Mouse (Mus musculus) small intestine, adult 2 months (tissue): ENCODE measurements at regions not wholly inside any gene's neighbourhood (a gene's known extent, or its start where the extent isn't known, plus 50 kb on each side); places are given as distances from the start of the nearest gene placed in this dataset.

Experiments used
- H3K27ac ChIP-seq: fragments of 200-500 bp; 2 replicates; pipeline ENCODE4 v1.5.1; 2012; ENCODE audit warnings: low read depth, low read length, control low read depth, inconsistent platforms; ENCODE audit not compliant: insufficient read depth
- H3K27me3 ChIP-seq: fragments of 200-500 bp; 2 replicates; pipeline ENCODE4 v1.6.1; 2012; ENCODE audit warnings: mild to moderate bottlenecking, moderate library complexity, low read length, inconsistent platforms; ENCODE audit not compliant: control insufficient read depth, insufficient read depth
- H3K36me3 ChIP-seq: fragments of 200-500 bp; 2 replicates; pipeline ENCODE4 v1.6.1; 2012; ENCODE audit warnings: mild to moderate bottlenecking, low read length, control low read depth, inconsistent platforms; ENCODE audit not compliant: control insufficient read depth, insufficient read depth
- H3K4me1 ChIP-seq: fragments of 200-500 bp; 2 replicates; pipeline ENCODE4 v1.6.1; 2012; ENCODE audit warnings: low read length, inconsistent platforms, mixed read lengths; ENCODE audit not compliant: control insufficient read depth, insufficient read depth, insufficient read length
- H3K4me3 ChIP-seq: fragments of 200-500 bp; 2 replicates; pipeline ENCODE4 v1.5.1; 2012; ENCODE audit warnings: low read depth, mild to moderate bottlenecking, control low read depth, inconsistent platforms, low read length, moderate library complexity
- CTCF ChIP-seq: fragments of 200-500 bp; IDR thresholded peaks from 2 replicates; pipeline ENCODE4 v1.5.1; 2012; ENCODE audit warnings: low read depth, mild to moderate bottlenecking, control low read depth, inconsistent platforms, low read length, moderate library complexity, mixed read lengths; ENCODE audit not compliant: insufficient replicate concordance, insufficient read length; ENCODE audit errors: extremely low read depth
- POLR2A ChIP-seq: fragments of 200-500 bp; IDR thresholded peaks from 2 replicates; pipeline ENCODE4 v1.6.1; 2012; ENCODE audit warnings: low read depth, mild to moderate bottlenecking, control low read depth, inconsistent platforms, low read length, moderate library complexity
- WGBS: fragments of 180-500 bp; shearing (Covaris S2); methylation state at CpG from one replicate; pipeline ENCODE4 v1.1.7; 2018; 5-methylcytosine and 5-hydroxymethylcytosine counted together

DNA sequence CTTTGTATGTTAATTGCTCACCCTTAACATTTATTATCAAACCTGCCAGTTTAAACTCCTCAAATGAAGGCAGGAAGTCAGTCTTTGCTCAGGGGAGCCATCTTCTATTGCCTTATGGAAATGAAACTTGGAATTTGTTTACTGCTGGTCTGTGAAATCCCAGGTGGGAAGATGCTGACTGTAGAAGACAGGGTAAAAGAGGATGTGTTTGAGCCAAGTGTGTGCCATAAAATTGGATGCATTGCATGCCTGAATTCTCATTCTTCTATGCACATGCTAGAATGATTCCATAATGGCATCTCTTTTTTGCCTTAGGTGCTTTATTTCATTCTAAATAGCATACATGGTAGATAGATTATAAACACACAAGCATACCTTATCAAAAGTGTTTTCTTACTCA, 1249.9 kb upstream of the Lrrc6 start:
- Histone ChIP-seq H3K4me3 (no peak overlapping the region), H3K27me3 (no peaks in the 10 kb centered on the region), H3K4me1 (no peaks in the 10 kb centered on the region), H3K36me3 (no peaks in the 10 kb centered on the region), H3K27ac (no peak overlapping the region)
- TF ChIP-seq CTCF (no peak), POLR2A (no peak)

DNA sequence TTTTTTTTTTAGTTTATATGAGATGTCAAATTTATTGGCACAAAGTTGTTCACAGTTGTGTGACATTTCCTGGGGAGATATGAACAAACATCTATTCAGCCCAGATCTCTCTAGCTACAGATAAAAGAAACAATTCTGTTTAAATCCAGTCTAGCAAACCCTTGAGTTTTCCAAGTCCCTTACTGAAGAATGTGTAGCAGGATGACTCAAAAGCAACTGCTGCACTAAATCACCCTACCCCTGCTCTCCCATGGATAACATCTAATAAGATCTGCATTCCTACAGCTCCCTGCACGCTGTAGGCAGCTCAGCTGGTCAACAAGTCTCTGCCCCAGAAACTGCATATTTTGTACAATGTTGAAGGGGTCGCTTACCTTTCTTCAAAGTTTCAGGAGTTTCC, 1242.6 kb upstream of the Lrrc6 start:
- Histone ChIP-seq H3K27ac (no peak overlapping the region), H3K4me1 (no peaks in the 10 kb centered on the region)
- 71% methylated on average over 2 of the region's 2 CpGs for WGBS

DNA sequence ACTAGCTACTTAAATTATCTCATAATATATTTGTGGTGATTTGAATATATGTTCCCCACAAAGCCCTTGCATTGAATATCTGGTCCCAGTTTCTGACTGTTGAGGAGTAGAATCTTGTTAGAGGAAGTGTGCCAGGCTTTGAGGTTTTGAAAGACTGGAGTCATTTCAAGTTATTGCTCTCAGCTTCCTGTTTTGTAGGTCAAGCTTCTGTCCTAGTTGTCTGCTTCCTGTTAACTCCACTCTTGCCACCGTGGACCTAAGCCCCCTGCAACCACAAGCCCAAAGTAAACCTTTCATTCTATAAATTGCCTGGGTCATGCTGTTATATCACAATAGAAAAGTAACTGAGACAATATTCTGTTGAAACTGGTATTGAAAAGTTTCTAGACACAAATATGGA, 1232.3 kb upstream of the Lrrc6 start:
- TF ChIP-seq CTCF (no peak), POLR2A (no peak)
- no peaks in the 10 kb centered on the region for H3K36me3 ChIP-seq

More for the DNA sequence above, 1242.6 kb upstream of the Lrrc6 start:
- no peak overlapping the region for H3K4me3 ChIP-seq
- H3K27me3 ChIP-seq = no peaks in the 10 kb centered on the region
- no peaks in the 10 kb centered on the region for H3K36me3 ChIP-seq
- TF ChIP-seq POLR2A (no peak), CTCF (no peak)

DNA sequence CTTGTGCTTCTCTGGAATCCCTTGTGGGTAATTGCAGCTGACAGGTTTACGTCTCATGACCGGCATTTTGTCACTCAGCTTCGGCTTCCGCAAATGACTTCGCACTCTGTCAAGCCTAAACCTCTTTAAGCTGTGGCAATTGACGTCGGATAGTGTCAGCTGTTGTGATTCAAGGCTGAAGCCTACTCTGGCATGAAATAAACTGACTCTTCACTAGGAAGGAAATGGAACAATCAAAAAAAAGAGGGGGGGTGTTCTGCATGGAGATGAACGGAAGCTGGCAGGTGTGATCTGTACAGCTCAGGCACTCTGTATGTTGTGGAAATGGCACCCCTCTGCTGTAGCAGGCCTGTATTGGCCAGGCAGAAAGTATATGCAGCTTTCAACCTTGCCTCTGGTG, 1228.8 kb upstream of the Lrrc6 start:
- H3K36me3 ChIP-seq = no peaks in the 10 kb centered on the region
- no peaks in the 10 kb centered on the region for H3K27me3 ChIP-seq
- WGBS = 90% methylated on average over 8 of the region's 8 CpGs
- no peak overlapping the region for H3K4me3 ChIP-seq
- no peak for TF ChIP-seq POLR2A
- TF ChIP-seq CTCF = no peak
- H3K4me1 ChIP-seq = no peaks in the 10 kb centered on the region
- no peak overlapping the region for H3K27ac ChIP-seq

More for the DNA sequence above, 1232.3 kb upstream of the Lrrc6 start:
- 58% methylated on average over 1 of the region's 1 CpGs for WGBS
- H3K4me1 ChIP-seq = no peaks in the 10 kb centered on the region
- H3K27ac ChIP-seq = no peak overlapping the region
- no peak overlapping the region for H3K4me3 ChIP-seq
- no peaks in the 10 kb centered on the region for H3K27me3 ChIP-seq

- WGBS = 77% methylated on average over 5 of the region's 5 CpGs
- Histone ChIP-seq H3K4me3 (no peak overlapping the region), H3K27ac (no peak overlapping the region), H3K36me3 (no peaks in the 10 kb centered on the region), H3K4me1 (no peaks in the 10 kb centered on the region), H3K27me3 (no peaks in the 10 kb centered on the region)
- TF ChIP-seq POLR2A (no peak), CTCF (no peak)
Measured at GRCm38 (mm10) chr15:67725239-67725638, 1224.5 kb upstream of the Lrrc6 start.

DNA sequence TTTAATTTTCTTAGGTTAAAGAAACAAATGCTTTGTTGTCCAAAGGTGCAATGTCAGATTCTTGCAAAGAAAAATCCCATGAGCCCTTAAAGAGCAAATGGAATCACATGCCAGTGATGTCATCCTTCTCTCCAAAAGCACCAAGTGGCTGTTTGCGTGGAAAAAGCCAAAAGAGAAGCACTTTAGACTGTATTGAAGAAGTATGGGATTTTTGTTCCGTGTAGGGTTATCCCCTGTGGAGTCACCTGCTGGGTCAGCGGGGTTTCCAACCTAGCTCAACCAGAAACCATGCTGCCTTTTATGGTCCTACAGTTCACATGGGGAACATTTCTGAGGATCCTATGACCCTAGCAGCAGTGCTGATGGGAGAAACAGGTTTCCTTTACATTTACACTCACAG, 1213.5 kb upstream of the Lrrc6 start:
- H3K36me3 ChIP-seq = no peaks in the 10 kb centered on the region
- no peak overlapping the region for H3K27ac ChIP-seq
- no peak overlapping the region for H3K4me3 ChIP-seq
- no peaks in the 10 kb centered on the region for H3K4me1 ChIP-seq
- no peak for TF ChIP-seq CTCF
- TF ChIP-seq POLR2A = no peak
- 86% methylated on average over 3 of the region's 3 CpGs for WGBS
- peaks cover 2% of the 10 kb centered on the region; the same call in 1 of the 2 replicates for H3K27me3 ChIP-seq

DNA sequence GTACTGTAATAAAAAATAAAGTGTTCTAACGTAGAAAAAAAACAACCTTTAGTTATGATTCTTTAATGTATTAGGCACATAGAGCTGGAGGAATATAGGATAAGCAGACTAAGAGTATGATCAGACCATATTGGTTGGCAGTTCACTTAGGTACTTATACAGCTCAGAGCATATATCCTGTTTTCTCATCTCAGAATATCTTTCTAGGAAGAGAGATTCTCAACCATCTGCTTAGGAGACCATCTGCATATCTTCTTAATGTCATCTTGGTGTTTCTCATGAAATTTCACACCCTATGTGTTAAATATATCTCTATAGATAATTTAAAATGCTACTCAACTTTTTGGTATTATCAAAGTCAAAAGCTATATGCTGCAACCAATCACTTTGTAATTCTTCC, 1185.4 kb upstream of the Lrrc6 start:
- H3K36me3 ChIP-seq = no peaks in the 10 kb centered on the region
- H3K27ac ChIP-seq = no peak overlapping the region
- no peaks in the 10 kb centered on the region for H3K4me1 ChIP-seq
- TF ChIP-seq CTCF = no peak
- no peak for TF ChIP-seq POLR2A
- 67% methylated on average over 1 of the region's 1 CpGs for WGBS
- H3K4me3 ChIP-seq = no peak overlapping the region
- no peaks in the 10 kb centered on the region for H3K27me3 ChIP-seq

- Histone ChIP-seq H3K27me3 (no peaks in the 10 kb centered on the region), H3K4me3 (no peak overlapping the region), H3K36me3 (no peaks in the 10 kb centered on the region), H3K27ac (no peak overlapping the region), H3K4me1 (no peaks in the 10 kb centered on the region)
- WGBS = 91% methylated on average over 2 of the region's 2 CpGs
- no peak for TF ChIP-seq POLR2A
- no peak for TF ChIP-seq CTCF
Measured at GRCm38 (mm10) chr15:67673276-67673675, 1172.6 kb upstream of the Lrrc6 start.
